Mouse (Mus musculus): ENCODE results near the gene Zfyve9.

- TF ChIP-seq CTCF (IDR thresholded peaks at IDR 0.05; ENCODE audit: control insufficient read depth, insufficient read depth, insufficient replicate concordance, low read depth, low read length) (no peak), POLR2A (IDR thresholded peaks at IDR 0.05; ENCODE audit: control insufficient read depth, low read depth, low read length) (no peak)
Measured at GRCm38 (mm10) chr4:108782421-108783085, 2.0 kb upstream of the Zfyve9 start.
